Mouse (Mus musculus) cerebral cortex, adult 2 months (tissue): ENCODE measurements around the gene Spata20.

ENCODE experiments used
- WGBS: fragments of 180-500 bp; shearing (Covaris S2); methylation state at CpG from one replicate; pipeline ENCODE4 v1.1.7; 2018; 5-methylcytosine and 5-hydroxymethylcytosine counted together

Gene Spata20

DNA sequence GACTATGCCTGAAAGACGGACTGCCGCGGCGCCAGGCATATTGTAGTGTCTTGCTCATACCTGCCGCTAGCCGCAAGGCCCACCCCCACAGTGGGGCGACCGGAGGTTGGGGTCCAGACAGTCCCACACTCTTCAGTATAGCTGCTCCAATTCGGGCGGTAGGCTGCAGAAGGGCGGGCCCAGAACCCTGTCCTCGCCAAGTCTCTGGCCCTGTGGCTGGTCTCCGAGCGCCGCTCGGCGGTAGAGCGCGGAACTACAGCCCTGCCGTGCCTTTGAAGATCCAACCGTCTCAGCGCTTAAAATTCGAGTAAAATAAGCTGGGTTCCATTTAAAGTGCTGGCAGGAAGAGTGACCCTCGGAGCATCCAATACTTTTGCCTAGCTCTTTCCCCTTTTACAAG lies at the start of gene Spata20:
TSS of gene Spata20 (minus strand) at position 179 of the 400 bp plus-strand sequence.
- under 1% methylated on average over 24 of the region's 24 CpGs for WGBS

DNA sequence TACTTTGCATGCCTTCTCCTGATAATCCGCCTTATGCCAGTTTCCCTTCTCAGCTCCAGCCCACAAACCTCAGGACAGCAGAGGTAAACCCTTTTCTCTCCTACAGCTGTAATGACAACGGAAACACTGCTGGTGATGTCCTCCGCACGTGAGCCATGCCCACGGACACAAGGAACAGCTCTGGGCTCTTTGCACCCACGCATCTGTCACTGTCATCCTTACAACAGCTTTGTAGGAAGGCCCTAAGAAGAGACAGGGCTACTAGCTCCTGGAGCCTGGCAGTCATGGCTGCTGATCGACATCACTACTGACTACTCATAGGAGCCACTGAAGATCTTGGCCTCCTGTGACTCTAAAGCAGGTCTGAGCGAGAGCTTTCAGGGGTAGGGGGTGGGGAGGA lies 47.2 kb upstream of the Spata20 start:
- 59% methylated on average over 8 of the region's 8 CpGs for WGBS

DNA sequence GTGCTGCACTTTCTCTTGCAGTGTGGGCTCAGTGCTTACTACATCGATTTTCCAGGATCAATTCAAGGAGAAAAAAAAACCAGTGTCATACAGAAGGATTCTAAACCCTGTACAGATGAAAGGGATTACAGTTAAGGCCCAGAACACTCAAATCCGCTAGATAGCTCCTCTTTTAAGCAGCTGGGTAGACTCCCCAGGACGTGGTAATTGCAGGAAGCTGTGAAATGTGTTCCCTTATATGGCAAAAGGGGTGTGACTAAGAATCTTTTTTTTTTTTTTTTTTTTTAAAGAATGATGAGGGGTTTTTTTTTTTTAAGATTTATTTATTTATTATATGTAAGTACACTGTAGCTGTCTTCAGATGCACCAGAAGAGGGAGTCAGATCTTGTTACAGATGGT lies 42.9 kb upstream of the Spata20 start:
- 44% methylated on average over 3 of the region's 3 CpGs for WGBS

DNA sequence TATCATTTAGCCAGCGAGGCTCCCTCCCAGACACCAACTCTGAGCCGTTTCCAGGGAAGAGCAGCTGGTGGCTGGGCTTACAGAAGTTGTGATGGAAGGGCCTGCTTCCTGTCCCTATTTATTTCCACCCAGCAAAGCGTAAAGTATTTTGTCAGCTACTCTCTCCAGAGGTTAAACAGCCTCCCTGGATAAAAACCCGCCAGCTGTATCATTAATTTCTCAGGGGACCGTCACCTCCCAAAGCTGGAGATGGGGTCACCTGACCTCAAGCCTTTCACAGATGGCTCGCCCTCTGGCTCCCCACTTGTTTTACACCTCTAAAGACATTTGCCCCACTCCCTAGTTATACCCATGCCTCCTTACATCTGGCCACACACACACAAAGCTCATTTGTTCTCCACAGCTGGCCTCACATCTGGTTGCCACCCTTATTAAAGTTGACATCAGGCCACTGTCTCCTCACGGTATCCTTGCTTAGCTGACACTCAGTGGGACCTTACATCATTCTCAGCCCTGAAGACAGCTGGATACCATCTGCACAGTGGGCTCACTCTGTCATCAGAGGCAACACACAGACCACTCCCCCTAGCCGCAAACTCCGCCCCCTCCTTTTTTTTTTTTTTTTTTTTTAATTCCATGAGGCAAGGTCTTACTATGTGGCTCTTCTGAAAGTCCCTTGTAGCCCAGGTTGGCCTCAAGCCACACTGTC lies 40.3 kb upstream of the Spata20 start:
- 59% methylated on average over 9 of the region's 9 CpGs for WGBS

DNA sequence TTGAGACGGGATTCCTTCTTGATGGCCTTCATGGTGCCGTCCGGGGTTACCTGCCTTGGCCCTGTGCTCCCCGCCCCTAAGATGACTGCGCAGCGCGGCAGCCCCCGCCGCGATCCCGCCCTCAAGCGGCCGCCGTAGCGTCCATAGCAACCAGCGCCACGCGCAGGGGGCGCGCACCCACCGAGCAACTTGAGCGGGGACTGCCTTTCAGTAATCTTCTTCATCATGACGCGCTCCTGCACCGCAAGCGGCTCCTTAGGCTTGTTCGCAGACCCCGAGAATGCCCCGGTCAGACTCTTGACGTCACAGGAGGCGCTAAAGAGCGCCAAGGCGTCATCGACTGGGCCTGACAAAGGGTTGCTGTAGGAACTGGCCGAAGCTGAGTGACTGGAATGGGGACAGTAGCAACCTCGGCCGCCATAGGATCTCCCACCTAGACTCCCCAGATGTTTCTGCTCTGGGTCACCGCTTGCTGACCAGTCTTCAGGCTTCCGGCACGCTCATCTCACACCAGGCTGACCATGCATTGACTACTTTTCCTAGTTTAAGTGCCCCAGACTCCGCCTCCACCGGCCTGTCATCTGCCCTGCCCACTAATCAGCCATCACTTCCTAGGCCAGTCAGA lies 35.4 kb upstream of the Spata20 start, which contains the start of gene Mycbpap:
TSS of gene Mycbpap (minus strand) at position 524 of the 625 bp plus-strand sequence.
- 2% methylated on average over 42 of the region's 42 CpGs for WGBS

- 38% methylated on average over 9 of the region's 9 CpGs for WGBS
Measured at GRCm38 (mm10) chr11:94513452-94513851, 27.5 kb upstream of the Spata20 start.

DNA sequence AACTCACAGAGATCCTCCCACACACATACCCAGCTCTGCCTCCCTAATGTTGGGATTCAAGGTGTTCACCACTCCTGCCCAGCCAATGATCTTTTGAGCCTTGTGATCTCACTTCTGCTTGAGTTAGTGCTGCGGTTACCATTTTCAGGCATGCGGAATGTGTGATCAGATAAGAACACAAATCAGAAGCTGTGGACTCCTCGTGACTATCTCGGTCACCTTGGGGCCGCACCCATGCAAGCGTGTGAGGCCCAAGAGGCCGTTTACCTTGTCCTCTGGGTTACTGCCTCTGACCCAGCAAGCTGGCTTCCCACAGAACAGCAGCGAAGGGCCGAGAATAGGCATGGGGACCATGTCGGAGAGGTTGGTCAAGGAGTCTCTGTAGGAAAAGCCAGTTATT lies 23.0 kb upstream of the Spata20 start:
- WGBS, result 93% methylated on average over 10 of the region's 10 CpGs

DNA sequence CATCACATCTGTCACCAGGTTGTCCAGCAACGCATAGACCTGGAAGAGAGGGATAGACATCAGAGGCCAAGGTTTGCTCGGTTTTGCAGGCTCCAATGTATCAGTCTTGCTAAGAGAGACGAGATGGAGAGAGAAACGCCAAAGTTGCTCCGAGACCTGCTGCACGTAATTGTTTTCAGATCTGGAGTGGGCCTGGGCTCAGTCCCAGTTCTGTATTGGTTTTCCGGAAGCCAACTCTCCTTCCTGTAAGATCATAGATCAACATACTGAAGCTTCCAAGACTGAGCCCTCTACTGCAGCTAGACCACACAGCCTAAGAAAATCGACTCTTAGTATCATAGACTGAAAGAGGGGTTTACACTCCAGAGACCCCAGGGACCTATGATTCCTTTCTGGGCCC lies 15.5 kb upstream of the Spata20 start:
- WGBS, result 90% methylated on average over 8 of the region's 8 CpGs

GRCm38 (mm10) chr11:94500362-94500761 lies 14.4 kb upstream of the Spata20 start:
- 69% methylated on average over 8 of the region's 8 CpGs for WGBS

DNA sequence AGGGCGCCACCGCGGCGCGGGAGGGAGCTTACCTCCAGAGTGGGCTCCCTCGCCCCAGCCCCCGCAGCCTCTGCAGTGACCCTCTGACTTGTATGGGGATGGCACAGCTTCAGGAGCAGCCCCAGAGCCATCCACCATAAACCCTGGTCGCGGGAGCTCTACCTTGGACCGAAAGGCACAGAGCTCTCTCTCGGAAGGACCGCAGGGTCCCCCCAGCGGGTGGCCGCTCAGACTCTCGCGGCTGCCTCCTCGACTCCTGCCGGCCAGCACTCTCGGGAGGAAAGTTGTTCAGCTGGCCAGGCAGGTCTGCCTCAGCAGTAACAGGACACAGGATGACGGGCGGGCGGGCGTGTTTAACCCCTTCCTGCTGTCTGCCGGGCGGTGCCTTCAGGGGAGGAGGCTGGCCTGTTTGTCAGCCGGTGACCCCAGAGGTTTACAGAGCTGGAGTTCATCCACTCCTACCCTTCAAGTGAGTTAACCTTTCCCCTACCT lies 13.7 kb upstream of the Spata20 start, which contains the start of gene Epn3:
TSS of gene Epn3 (minus strand) at position 314 of the 492 bp plus-strand sequence.
- 5% methylated on average over 26 of the region's 26 CpGs for WGBS

DNA sequence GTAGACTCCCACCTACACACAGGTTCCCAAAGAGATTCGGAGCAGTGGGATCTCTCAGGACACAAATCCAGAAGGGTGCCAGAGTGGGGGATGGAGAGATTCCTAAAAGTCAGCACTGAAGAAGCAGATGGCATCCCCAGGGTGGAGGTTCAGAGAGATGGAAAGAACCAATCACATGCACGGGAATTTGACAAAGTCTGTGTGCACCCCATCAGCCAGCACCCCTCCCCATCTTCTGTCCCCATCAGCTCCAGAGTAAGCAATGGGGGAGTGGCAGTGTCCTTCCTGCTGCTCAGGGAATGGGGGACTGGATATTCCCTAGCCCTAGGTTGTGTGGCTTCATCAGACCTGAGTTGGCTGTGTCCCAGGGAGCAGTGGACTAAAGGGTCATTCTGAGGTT lies 13.1 kb upstream of the Spata20 start:
- 2% methylated on average over 2 of the region's 2 CpGs for WGBS

GRCm38 (mm10) chr11:94498093-94498996 lies 12.4 kb upstream of the Spata20 start:
- 30% methylated on average over 19 of the region's 19 CpGs for WGBS

DNA sequence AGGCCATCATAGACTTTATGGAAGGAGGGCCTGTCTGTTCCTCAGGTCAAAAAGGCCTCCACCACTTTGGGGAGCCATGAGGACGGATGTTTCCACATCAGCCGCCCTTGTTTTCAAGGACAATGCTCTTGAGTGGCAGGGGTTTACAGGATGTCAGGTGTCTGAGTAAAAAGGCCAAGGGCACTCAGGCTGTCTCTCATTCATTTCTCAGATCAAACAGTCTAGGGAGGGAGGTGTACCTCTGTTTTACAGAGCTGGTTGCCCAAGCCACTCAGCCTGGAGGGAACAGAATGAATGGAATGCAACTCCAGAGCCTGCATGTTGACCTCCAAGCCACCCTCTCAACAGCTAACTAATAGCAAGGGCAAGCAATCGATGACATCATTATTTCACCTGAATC lies 9.4 kb upstream of the Spata20 start:
- 92% methylated on average over 3 of the region's 3 CpGs for WGBS

DNA sequence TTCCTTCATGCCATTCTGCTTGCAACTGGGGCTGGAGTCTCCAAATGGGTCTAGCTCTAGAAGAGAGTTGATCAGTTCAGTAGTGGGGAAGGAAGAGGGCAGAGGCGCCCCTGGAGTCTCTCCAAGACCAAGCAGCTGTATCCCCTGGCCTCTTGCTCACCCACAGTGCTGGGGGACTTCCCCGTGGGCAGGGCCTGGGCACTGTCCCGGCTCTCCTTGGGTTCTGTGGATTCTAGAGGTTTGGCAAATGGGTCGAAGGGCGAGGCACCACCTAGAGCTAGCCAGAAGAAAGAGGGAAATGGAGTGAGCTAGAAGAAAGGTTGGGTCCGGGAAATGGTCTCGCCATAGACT lies 5.7 kb upstream of the Spata20 start:
- 77% methylated on average over 7 of the region's 7 CpGs for WGBS

GRCm38 (mm10) chr11:94491035-94491748 lies 5.2 kb upstream of the Spata20 start:
- 13% methylated on average over 55 of the region's 55 CpGs for WGBS

GRCm38 (mm10) chr11:94489745-94490144 lies 3.8 kb upstream of the Spata20 start:
- WGBS, result 39% methylated on average over 4 of the region's 4 CpGs

DNA sequence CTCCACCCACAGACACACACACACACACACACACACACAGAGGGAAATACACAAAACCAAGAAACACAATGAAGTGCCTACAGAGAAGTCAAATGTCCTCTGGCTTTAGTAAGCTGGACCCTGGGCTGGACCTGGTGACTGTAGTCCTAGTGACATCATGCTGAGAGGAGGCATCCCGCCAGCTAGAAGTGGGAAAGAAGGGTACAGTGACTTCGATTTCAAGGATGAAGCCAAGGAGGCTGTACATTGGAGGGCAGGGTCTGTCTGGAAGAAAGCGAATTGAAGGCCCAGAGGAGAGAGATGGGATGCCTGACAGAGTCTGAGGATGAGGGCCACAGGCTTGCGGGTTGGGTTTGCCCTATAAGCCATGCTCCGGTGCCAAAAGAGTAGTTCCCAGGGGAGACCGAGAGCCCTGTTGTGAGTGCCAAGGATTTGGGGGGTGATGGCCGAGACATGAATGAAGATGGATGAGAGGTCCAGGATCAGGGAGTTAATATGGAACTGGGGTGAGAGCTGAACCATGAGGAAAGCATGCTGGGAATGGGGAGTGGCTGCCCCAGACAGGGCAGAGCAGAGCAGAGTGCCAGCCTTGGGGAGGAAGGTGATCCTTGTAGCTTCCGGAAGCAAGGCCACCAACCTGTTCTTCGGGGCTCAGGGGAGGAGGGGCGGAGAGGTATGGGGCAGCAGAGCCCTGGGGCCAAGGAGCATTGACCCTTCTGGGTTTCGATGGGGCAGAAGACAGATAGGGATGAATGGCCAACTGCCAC lies 3.0 kb upstream of the Spata20 start:
- whole genome bisulfite sequencing, result 91% methylated on average over 11 of the region's 11 CpGs

DNA sequence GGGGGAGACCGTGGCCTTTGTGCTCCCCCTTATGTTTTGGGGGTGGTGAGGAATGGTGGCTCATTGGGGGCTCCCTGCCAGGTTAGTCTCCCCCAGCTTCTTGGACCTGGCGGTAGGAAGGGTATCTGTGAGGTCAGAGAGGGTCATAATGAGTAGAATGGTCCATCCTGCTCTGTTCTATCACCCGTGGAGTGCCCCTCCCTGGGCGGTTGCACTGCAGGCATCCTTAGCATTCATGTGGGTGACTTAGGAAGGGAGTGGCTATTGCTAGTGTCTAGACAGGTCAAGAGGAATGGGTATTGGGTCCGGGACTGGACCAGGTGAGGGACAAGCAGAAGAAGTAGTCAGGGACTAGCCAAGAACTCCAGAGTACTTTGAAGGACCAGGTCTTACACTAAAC lies 756 bp downstream of the Spata20 start:
- 86% methylated on average over 5 of the region's 5 CpGs for WGBS

GRCm38 (mm10) chr11:94484636-94485035 lies 1.3 kb downstream of the Spata20 start:
- 88% methylated on average over 9 of the region's 9 CpGs for WGBS

- 77% methylated on average over 14 of the region's 14 CpGs for WGBS
Measured at GRCm38 (mm10) chr11:94483921-94484320, 2.1 kb downstream of the Spata20 start.

DNA sequence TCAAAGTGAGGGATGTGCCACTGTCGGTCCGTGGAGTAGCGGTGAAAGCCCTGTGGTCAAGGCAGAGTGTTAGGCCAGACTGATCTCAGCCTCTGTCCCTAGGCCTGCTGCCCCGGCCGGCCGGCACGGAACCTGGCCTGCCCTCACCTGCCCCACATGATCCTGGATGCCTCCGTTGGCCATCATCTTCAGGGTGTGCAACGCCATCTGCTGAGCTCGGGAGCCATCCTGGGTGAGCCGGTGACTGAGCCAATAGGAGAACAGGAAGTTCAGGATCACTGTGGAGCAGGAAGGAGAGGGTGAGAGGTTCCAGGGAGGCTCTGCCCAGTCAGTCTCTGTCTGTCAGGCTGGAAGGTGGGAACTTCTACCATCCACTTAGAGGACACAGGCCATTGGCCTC lies 2.5 kb downstream of the Spata20 start:
- WGBS, result 78% methylated on average over 11 of the region's 11 CpGs
